Mouse (Mus musculus) liver, embryonic 14.5 days (tissue): ENCODE results near the gene Cabp7. TPM values are rescaled to one million over a fixed set of nuclear protein-coding genes. Genes with fewer than 3 reads are reported as not detected.

Experiments
- ATAC-seq: fragments of 200-750 bp; cut with Nextera tagmentation; 2 replicates; pipeline ENCODE4 v1.8.0; 2017; ENCODE audit warnings: moderate number of reproducible peaks, mild to moderate bottlenecking, moderate library complexity; ENCODE audit not compliant: insufficient read depth
- DNase-seq, 3 experiments: peaks; one replicate each; pipeline ENCODE4 v3.0.0-alpha.2; 2012 to 2013; ENCODE audit warnings: low read depth in 3 of 3, low spot score in 3 of 3
- H3K27ac ChIP-seq: fragments of 300-500 bp; sonication (generic); 2 replicates; pipeline ENCODE4 v1.5.1; 2014; ENCODE audit warnings: moderate library complexity, mild to moderate bottlenecking, control low read depth, inconsistent platforms
- H3K27me3 ChIP-seq: fragments of 300-500 bp; sonication (generic); 2 replicates; pipeline ENCODE4 v1.6.1; 2014; ENCODE audit warnings: mild to moderate bottlenecking, low read length, moderate library complexity; ENCODE audit not compliant: control insufficient read depth, insufficient read depth
- H3K36me3 ChIP-seq: fragments of 300-500 bp; sonication (generic); replicated peaks from 2 replicates; pipeline ENCODE4 v1.6.1; 2014; ENCODE audit warnings: low read depth; ENCODE audit not compliant: control insufficient read depth, insufficient read depth
- H3K4me1 ChIP-seq, 2 experiments: fragments of 200-500 bp in 1 of 2; fragments of 300-500 bp in 1 of 2; sonication (generic) in 1 of 2; replicated peaks; 2 replicates each; pipeline ENCODE4 v1.6.1; 2012 to 2014; ENCODE audit warnings: antibody characterized with exemption in 1 of 2, inconsistent platforms in 1 of 2, low read length in 1 of 2; ENCODE audit not compliant: control insufficient read depth in 2 of 2, insufficient read depth in 2 of 2
- H3K4me2 ChIP-seq: fragments of 300-500 bp; sonication (generic); 2 replicates; pipeline ENCODE4 v1.6.1; 2014; ENCODE audit warnings: low read depth, mild to moderate bottlenecking, control low read depth, moderate library complexity
- H3K4me3 ChIP-seq, 2 experiments: fragments of 200-500 bp in 1 of 2; fragments of 300-500 bp in 1 of 2; sonication (generic) in 1 of 2; 2 replicates each; pipeline ENCODE4 v1.5.1; 2012 to 2014; ENCODE audit warnings: low read depth in 2 of 2, low read length in 2 of 2, mild to moderate bottlenecking in 2 of 2, control low read depth in 1 of 2, inconsistent platforms in 1 of 2, moderate library complexity in 1 of 2; ENCODE audit not compliant: insufficient read depth in 1 of 2
- H3K9ac ChIP-seq: fragments of 300-500 bp; sonication (generic); replicated peaks from 2 replicates; pipeline ENCODE4 v1.6.1; 2014; ENCODE audit warnings: mild to moderate bottlenecking, control low read depth, moderate library complexity
- H3K9me3 ChIP-seq: fragments of 300-500 bp; sonication (generic); 2 replicates; pipeline ENCODE4 v1.6.1; 2016; ENCODE audit warnings: low read length, mixed read lengths; ENCODE audit not compliant: control insufficient read depth
- CTCF ChIP-seq: IDR thresholded peaks from 2 replicates; pipeline ENCODE4 v1.5.1; 2016; ENCODE audit warnings: antibody characterized with exemption, low read depth, control low read depth
- EP300 ChIP-seq: IDR thresholded peaks from 2 replicates; pipeline ENCODE4 v1.6.1; 2016; ENCODE audit warnings: antibody characterized with exemption, low read depth
- WGBS: fragments of 180-500 bp; shearing (Covaris S2); extraction: QIAGEN DNeasy Blood & Tissue Kit; methylation state at CpG from one replicate; pipeline ENCODE4 v1.1.7; 2014; ENCODE audit not compliant: insufficient replicate concordance; 5-methylcytosine and 5-hydroxymethylcytosine counted together
- polyA plus RNA-seq, 2 experiments: library from polyadenylated mRNA; depleted of rRNA in 1 of 2; stranded (reverse) in 1 of 2; unstranded in 1 of 2; fragments of >200 nt; fragmentation: Nextera tagmentation in 1 of 2; extraction: Ambion mirVana in 1 of 2; gene quantifications; 2 replicates each; pipeline versions ENCODE4 v1.2.1 to v1.2.3; 2012 to 2014

The Cabp7 gene
- polyA plus RNA-seq, 2 experiments = 0.02 to 0.04 TPM

DNA sequence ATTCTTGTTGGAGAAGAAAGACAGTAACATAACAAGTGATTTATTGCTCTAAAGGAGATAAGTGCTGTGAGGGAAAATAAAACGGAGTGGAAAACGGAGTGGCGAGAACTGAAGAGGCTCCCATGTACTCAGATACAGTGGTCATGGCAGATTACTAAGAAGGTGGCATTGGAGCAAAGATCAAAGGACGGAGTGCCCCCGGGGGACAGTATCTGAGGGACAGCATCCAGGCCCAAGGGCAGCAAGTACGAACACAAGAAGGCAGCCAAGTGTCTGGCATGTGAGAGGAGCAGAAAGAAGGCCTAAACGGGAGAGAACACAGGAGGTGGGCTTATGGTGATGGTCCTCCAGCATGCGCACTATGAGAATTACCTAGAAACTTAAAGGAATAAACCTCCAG lies 24.9 kb downstream of the Cabp7 start:
- DNase-seq = no peak
- TF ChIP-seq CTCF = no peak
- H3K4me1 ChIP-seq = no peaks in the 10 kb centered on the region
- H3K9me3 ChIP-seq = no peaks in the 10 kb centered on the region
- H3K36me3 ChIP-seq = no peaks in the 10 kb centered on the region
- H3K4me2 ChIP-seq = no peak overlapping the region
- WGBS = 76% methylated on average over 8 of the region's 8 CpGs
- H3K4me3 ChIP-seq = no peak overlapping the region
- no peak overlapping the region for H3K9ac ChIP-seq
- ATAC-seq = no peak
- H3K27me3 ChIP-seq = no peaks in the 10 kb centered on the region
- H3K27ac ChIP-seq = no peak overlapping the region

DNA sequence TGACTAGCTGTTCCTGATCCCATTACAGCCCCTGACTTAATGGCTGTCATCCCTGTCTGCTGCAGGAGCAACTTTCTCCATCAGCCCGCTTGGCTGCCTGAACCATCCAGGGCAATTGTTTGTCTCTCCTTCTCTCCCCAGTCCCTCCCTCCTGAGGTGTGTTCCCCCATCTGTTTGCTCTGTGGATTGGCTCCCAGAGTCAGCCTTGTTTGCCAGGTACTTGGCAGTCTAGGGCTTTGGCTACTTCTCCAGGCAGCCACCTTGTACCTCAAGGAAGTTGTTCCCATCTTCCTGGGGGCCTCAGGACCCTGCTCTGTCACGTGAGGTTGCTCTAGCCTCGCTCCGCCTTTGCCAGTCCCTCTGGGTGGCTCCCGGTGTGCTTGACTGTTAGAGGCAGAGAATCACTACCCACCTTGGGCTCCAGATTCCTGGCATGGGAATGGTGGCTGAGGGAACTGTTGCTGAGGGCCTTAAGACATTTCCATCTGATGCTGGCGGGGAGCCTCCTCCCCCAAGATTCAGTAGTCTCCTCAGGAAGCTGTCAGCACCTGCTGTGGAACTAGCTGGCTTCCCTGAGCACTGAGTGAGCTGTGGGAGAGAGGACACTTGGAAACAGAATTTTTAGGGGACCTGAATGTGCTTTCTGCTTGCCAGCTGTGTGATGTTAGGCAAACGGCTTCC lies 25.5 kb downstream of the Cabp7 start:
- no peak overlapping the region for H3K4me3 ChIP-seq
- no peak overlapping the region for H3K4me2 ChIP-seq
- H3K9me3 ChIP-seq = no peaks in the 10 kb centered on the region
- TF ChIP-seq CTCF (no peak), EP300 (no peak)
- WGBS = 64% methylated on average over 7 of the region's 7 CpGs
- no peak overlapping the region for H3K9ac ChIP-seq
- no peaks in the 10 kb centered on the region for H3K36me3 ChIP-seq
- ATAC-seq = no peak
- H3K4me1 ChIP-seq = no peaks in the 10 kb centered on the region
- H3K27me3 ChIP-seq = no peaks in the 10 kb centered on the region
- DNase-seq = no peak
- H3K27ac ChIP-seq = no peak overlapping the region

- Histone ChIP-seq H3K4me1 (no peaks in the 10 kb centered on the region), H3K27me3 (no peaks in the 10 kb centered on the region), H3K9ac (no peak overlapping the region), H3K9me3 (no peaks in the 10 kb centered on the region), H3K27ac (no peak overlapping the region), H3K4me2 (no peak overlapping the region), H3K36me3 (no peaks in the 10 kb centered on the region), H3K4me3 (no peak overlapping the region)
- 66% methylated on average over 11 of the region's 11 CpGs for WGBS
- DNase-seq = no peak
- no peak for ATAC-seq
- TF ChIP-seq CTCF (no peak), EP300 (no peak)
These were observed 26.2 kb downstream of the Cabp7 start for GRCm38 (mm10) chr11:4720393-4720792.

DNA sequence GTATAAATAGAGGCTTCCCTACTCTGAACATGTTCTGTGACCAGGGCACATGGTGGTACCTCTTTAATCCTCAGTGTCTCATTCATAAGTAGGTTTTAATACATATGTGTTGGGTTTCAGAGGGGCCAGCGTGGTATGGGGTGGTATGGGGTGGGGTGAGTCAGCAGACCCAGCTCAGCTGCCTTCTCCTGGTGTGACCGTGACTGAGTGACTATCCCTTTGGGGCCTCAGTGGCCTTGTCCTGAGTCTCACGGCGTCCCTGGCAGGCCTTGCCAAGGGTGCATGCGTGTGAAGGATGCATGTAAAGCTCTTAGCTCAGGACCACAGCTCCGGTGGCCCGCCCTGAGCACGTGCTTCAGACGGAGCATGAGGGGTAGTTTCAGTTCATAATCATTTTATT lies 26.6 kb downstream of the Cabp7 start:
- ATAC-seq (no peak), DNase-seq (no peak)
- Histone ChIP-seq H3K36me3 (no peaks in the 10 kb centered on the region), H3K4me1 (no peaks in the 10 kb centered on the region), H3K4me2 (no peak overlapping the region), H3K9ac (no peak overlapping the region), H3K4me3 (no peak overlapping the region), H3K9me3 (no peaks in the 10 kb centered on the region), H3K27me3 (no peaks in the 10 kb centered on the region), H3K27ac (no peak overlapping the region)
- TF ChIP-seq EP300 = no peak
- no peak for TF ChIP-seq CTCF
- 74% methylated on average over 9 of the region's 9 CpGs for WGBS

GRCm38 (mm10) chr11:4718548-4718947 lies 28.0 kb downstream of the Cabp7 start:
- no peaks in the 10 kb centered on the region for H3K27me3 ChIP-seq
- H3K4me2 ChIP-seq = no peak overlapping the region
- ATAC-seq (no peak), DNase-seq (no peak)
- no peak overlapping the region for H3K4me3 ChIP-seq
- H3K9ac ChIP-seq = no peak overlapping the region
- H3K36me3 ChIP-seq = no peaks in the 10 kb centered on the region
- TF ChIP-seq CTCF = no peak
- no peak for TF ChIP-seq EP300
- no peaks in the 10 kb centered on the region for H3K4me1 ChIP-seq
- no peaks in the 10 kb centered on the region for H3K9me3 ChIP-seq
- 68% methylated on average over 5 of the region's 5 CpGs for WGBS
- H3K27ac ChIP-seq = no peak overlapping the region
